22 mouse cellular contexts compared by ENCODE assay signal in the genomic region with DNA sequence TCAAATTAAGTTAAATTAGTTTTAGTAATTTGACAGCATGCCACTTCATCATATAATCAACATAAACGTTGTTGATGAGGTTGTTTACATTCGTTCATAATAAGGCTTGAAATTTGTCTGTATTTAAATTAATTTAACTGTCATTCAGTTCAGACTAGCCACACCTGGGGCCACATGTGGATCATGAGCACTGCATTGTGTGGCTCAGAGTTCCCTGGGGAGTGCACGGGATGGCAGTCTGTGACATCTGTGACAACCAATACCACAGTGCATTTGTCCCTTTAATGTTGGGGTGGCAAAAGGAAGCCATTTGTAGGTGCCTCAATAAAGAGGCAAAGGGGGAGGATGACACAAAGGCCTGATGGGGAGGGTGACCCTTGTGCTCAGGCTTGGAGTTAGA. TPM values are rescaled to one million over a fixed set of nuclear protein-coding genes. Genes with fewer than 3 reads are reported as not detected.
DNase-seq lines count a peak whose midpoint lies in the region; ATAC-seq and TF ChIP-seq lines count a peak whose summit lies in the region.
"Had no signal": no experiment of that assay in that cellular context is flagged by ENCODE, and none has a peak within 500 bp of the region (broad histone marks: within the 10 kb centered on the region; RNA-seq: fewer than 3 reads in every experiment).

No protein-coding gene starts in this region.

- H3K4me3 ChIP-seq in forebrain, embryonic 10.5 days: no peak overlapping the region
- no peak overlapping the region for H3K4me3 ChIP-seq in forebrain, embryonic 15.5 days
- H3K4me3 ChIP-seq in neural tube, embryonic 13.5 days: no peak overlapping the region
- H3K4me3 ChIP-seq in embryonic fibroblast, embryonic 13.5 days (ENCODE audit: insufficient read depth, low read length): no peak overlapping the region
- H3K4me3 ChIP-seq in midbrain, embryonic 13.5 days (replicated peaks): no peak overlapping the region
- no peak overlapping the region for H3K4me3 ChIP-seq in intestine, embryonic 16.5 days (ENCODE audit: low read length)
- H3K4me3 ChIP-seq: embryonic facial prominence, embryonic 13.5 days; heart, embryonic 13.5 days had no signal

- H3K9me3 ChIP-seq in forebrain, embryonic 10.5 days: no peaks in the 10 kb centered on the region
- H3K9me3 ChIP-seq in forebrain, embryonic 15.5 days: no peaks in the 10 kb centered on the region
- no peaks in the 10 kb centered on the region for H3K9me3 ChIP-seq in neural tube, embryonic 13.5 days
- H3K9me3 ChIP-seq in midbrain, embryonic 13.5 days: no peaks in the 10 kb centered on the region
- no peaks in the 10 kb centered on the region for H3K9me3 ChIP-seq in intestine, embryonic 16.5 days (ENCODE audit: control insufficient read depth, low read length)
- H3K9me3 ChIP-seq: embryonic facial prominence, embryonic 13.5 days; heart, embryonic 13.5 days; hindbrain, embryonic 13.5 days had no signal

- peaks cover 50% of the 10 kb centered on the region for H3K36me3 ChIP-seq in forebrain, embryonic 10.5 days (replicated peaks)
- H3K36me3 ChIP-seq in forebrain, embryonic 15.5 days: peaks cover 9% of the 10 kb centered on the region; the same call in 1 of the 2 replicates
- peaks cover 21% of the 10 kb centered on the region; the same call in 1 of the 2 replicates for H3K36me3 ChIP-seq in neural tube, embryonic 13.5 days
- peaks cover 21% of the 10 kb centered on the region for H3K36me3 ChIP-seq in midbrain, embryonic 13.5 days
- peaks cover 3% of the 10 kb centered on the region; the same call in 1 of the 2 replicates for H3K36me3 ChIP-seq in intestine, embryonic 16.5 days (ENCODE audit: control insufficient read depth, insufficient read depth, low read length)

- no peak overlapping the region for H3K9ac ChIP-seq in forebrain, embryonic 15.5 days (replicated peaks)
- no peak overlapping the region for H3K9ac ChIP-seq in neural tube, embryonic 13.5 days
- H3K9ac ChIP-seq in midbrain, embryonic 13.5 days (replicated peaks): no peak overlapping the region
- H3K9ac ChIP-seq in intestine, embryonic 16.5 days (ENCODE audit: low read depth, low read length): no peak overlapping the region
- H3K9ac ChIP-seq: embryonic facial prominence, embryonic 13.5 days; heart, embryonic 13.5 days had no signal

- 59% methylated on average over 3 of the region's 3 CpGs for WGBS in forebrain, embryonic 10.5 days
- 41% methylated on average over 3 of the region's 3 CpGs for WGBS in forebrain, embryonic 15.5 days
- WGBS in neural tube, embryonic 13.5 days: 11% methylated on average over 3 of the region's 3 CpGs
- WGBS in midbrain, embryonic 13.5 days: 41% methylated on average over 3 of the region's 3 CpGs
- 51% methylated on average over 3 of the region's 3 CpGs for WGBS in intestine, embryonic 16.5 days

- TF ChIP-seq POLR2A in embryonic fibroblast, embryonic 13.5 days (IDR thresholded peaks at IDR 0.05; ENCODE audit: low read depth, low read length): no peak

- no peak for DNase-seq in forebrain, embryonic 10.5 days (ENCODE audit: extremely low spot score, low spot score)
- DNase-seq in neural tube, embryonic 10.5 days (ENCODE audit: extremely low spot score, low spot score): no peak
- DNase-seq: adrenal gland, adult 8-10 months; B cell, adult 2 months; cerebellum, adult 11 months; cerebellum, adult 8-10 months; cerebellum, postnatal 14 days; gastrocnemius, postnatal 36 days; heart, adult 11 months; heart, postnatal 36 days had no signal

- no peak overlapping the region for H3K4me2 ChIP-seq in forebrain, embryonic 15.5 days (replicated peaks)
- no peak overlapping the region for H3K4me2 ChIP-seq in neural tube, embryonic 13.5 days
- H3K4me2 ChIP-seq in midbrain, embryonic 13.5 days (replicated peaks): no peak overlapping the region
- H3K4me2 ChIP-seq in intestine, embryonic 16.5 days (ENCODE audit: low read depth, low read length): no peak overlapping the region
- H3K4me2 ChIP-seq: embryonic facial prominence, embryonic 13.5 days had no signal

- no peak for TF ChIP-seq CTCF in embryonic fibroblast, embryonic 13.5 days (IDR thresholded peaks at IDR 0.05; ENCODE audit: borderline replicate concordance, insufficient read depth, low read length)

- H3K27ac ChIP-seq in forebrain, embryonic 10.5 days: 0 out of 2 replicates have a peak overlapping the region, but pooled peaks have one; percentile 21
- H3K27ac ChIP-seq in forebrain, embryonic 15.5 days (replicated peaks): no peak overlapping the region
- H3K27ac ChIP-seq in neural tube, embryonic 13.5 days (replicated peaks): peak overlapping the region; percentile 46; the same call in 1 of the 2 replicates
- H3K27ac ChIP-seq in embryonic fibroblast, embryonic 13.5 days (ENCODE audit: insufficient read depth, low read length): 0 out of 2 replicates have a peak overlapping the region, but pooled peaks have one; percentile 1
- H3K27ac ChIP-seq in midbrain, embryonic 13.5 days: no peak overlapping the region
- no peak overlapping the region for H3K27ac ChIP-seq in intestine, embryonic 16.5 days (ENCODE audit: low read length)
- H3K27ac ChIP-seq: embryonic facial prominence, embryonic 13.5 days had no signal

- no peak for ATAC-seq in forebrain, embryonic 15.5 days (replicated peaks)
- no peak for ATAC-seq in neural tube, embryonic 13.5 days (ENCODE audit: low read depth)
- no peak for ATAC-seq in midbrain, embryonic 13.5 days
- ATAC-seq in intestine, embryonic 16.5 days: no peak
- ATAC-seq: CD4-positive, CD25-positive, alpha-beta regulatory T cell, adult 4 months; intestine, postnatal 0 days had no signal

- H3K27me3 ChIP-seq in forebrain, embryonic 10.5 days (ENCODE audit: poor library complexity, severe bottlenecking): no peaks in the 10 kb centered on the region
- H3K27me3 ChIP-seq in forebrain, embryonic 15.5 days: no peaks in the 10 kb centered on the region
- no peaks in the 10 kb centered on the region for H3K27me3 ChIP-seq in neural tube, embryonic 13.5 days
- H3K27me3 ChIP-seq in midbrain, embryonic 13.5 days: no peaks in the 10 kb centered on the region
- H3K27me3 ChIP-seq in intestine, embryonic 16.5 days (replicated peaks; ENCODE audit: control insufficient read depth, insufficient read depth, low read length): no peaks in the 10 kb centered on the region
- H3K27me3 ChIP-seq: embryonic facial prominence, embryonic 13.5 days; heart, embryonic 13.5 days; hindbrain, embryonic 13.5 days had no signal

- peaks cover 30% of the 10 kb centered on the region for H3K4me1 ChIP-seq in forebrain, embryonic 10.5 days
- peaks cover 19% of the 10 kb centered on the region for H3K4me1 ChIP-seq in forebrain, embryonic 15.5 days
- peaks cover 34% of the 10 kb centered on the region for H3K4me1 ChIP-seq in neural tube, embryonic 13.5 days (replicated peaks)
- peaks cover 11% of the 10 kb centered on the region for H3K4me1 ChIP-seq in embryonic fibroblast, embryonic 13.5 days (ENCODE audit: control insufficient read depth, insufficient read depth, low read length)
- peaks cover 24% of the 10 kb centered on the region for H3K4me1 ChIP-seq in midbrain, embryonic 13.5 days (replicated peaks)
- H3K4me1 ChIP-seq in intestine, embryonic 16.5 days (ENCODE audit: control insufficient read depth, insufficient read depth, low read length): peaks cover 33% of the 10 kb centered on the region

RNA-seq across cellular contexts. Expression of a gene that starts 9.6 kb away (rescaled TPM):
- 64.4 and 68.1 TPM in 2 replicates for polyA plus RNA-seq in forebrain, embryonic 10.5 days (2016; fragmentation: Nextera tagmentation; extraction: Ambion mirVana)
- 105 TPM in 2 replicates for polyA plus RNA-seq in forebrain, embryonic 15.5 days (2015; fragmentation: Nextera tagmentation; extraction: Ambion mirVana)
- polyA plus RNA-seq in neural tube, embryonic 13.5 days (2015; fragmentation: Nextera tagmentation; extraction: Ambion mirVana): 77.6 and 89.9 TPM in 2 replicates
- polyA plus RNA-seq in embryonic fibroblast, embryonic 13.5 days (2011; ENCODE audit: insufficient read length, low read depth, missing spikeins): 53.9 and 54.2 TPM in 2 replicates
- polyA plus RNA-seq in midbrain, embryonic 13.5 days (2015; fragmentation: Nextera tagmentation; extraction: Ambion mirVana): 88.1 and 91.0 TPM in 2 replicates
- polyA plus RNA-seq in intestine, embryonic 16.5 days (2015; fragmentation: Nextera tagmentation; extraction: Ambion mirVana): 66.8 and 71.3 TPM in 2 replicates

RNA-seq across cellular contexts. Expression of a gene that starts 29.7 kb away (rescaled TPM):
- polyA plus RNA-seq in forebrain, embryonic 10.5 days (2016; fragmentation: Nextera tagmentation; extraction: Ambion mirVana): 0.34 TPM in 1 of 2 replicates, not detected in the other
- 1.5 and 2.0 TPM in 2 replicates for polyA plus RNA-seq in forebrain, embryonic 15.5 days (2015; fragmentation: Nextera tagmentation; extraction: Ambion mirVana)
- polyA plus RNA-seq in neural tube, embryonic 13.5 days (2015; fragmentation: Nextera tagmentation; extraction: Ambion mirVana): 0.57 and 0.68 TPM in 2 replicates
- polyA plus RNA-seq in embryonic fibroblast, embryonic 13.5 days (2011; ENCODE audit: insufficient read length, low read depth, missing spikeins): not detected in 2 replicates
- polyA plus RNA-seq in midbrain, embryonic 13.5 days (2015; fragmentation: Nextera tagmentation; extraction: Ambion mirVana): 1.6 and 3.4 TPM in 2 replicates
- 0.76 and 0.81 TPM in 2 replicates for polyA plus RNA-seq in intestine, embryonic 16.5 days (2015; fragmentation: Nextera tagmentation; extraction: Ambion mirVana)
- polyA plus RNA-seq: CD4-positive, CD25-positive, alpha-beta regulatory T cell, adult 4 months; G1E; heart, embryonic 13.5 days; heart, postnatal 0 days had no signal

RNA-seq across cellular contexts. Expression of a gene that starts 41.2 kb away (rescaled TPM):
- 19.2 and 19.6 TPM in 2 replicates for polyA plus RNA-seq in forebrain, embryonic 10.5 days (2016; fragmentation: Nextera tagmentation; extraction: Ambion mirVana)
- polyA plus RNA-seq in forebrain, embryonic 15.5 days (2015; fragmentation: Nextera tagmentation; extraction: Ambion mirVana): 35.6 and 37.9 TPM in 2 replicates
- polyA plus RNA-seq in neural tube, embryonic 13.5 days (2015; fragmentation: Nextera tagmentation; extraction: Ambion mirVana): 32.0 and 32.5 TPM in 2 replicates
- polyA plus RNA-seq in embryonic fibroblast, embryonic 13.5 days (2011; ENCODE audit: insufficient read length, low read depth, missing spikeins): 38.1 and 48.9 TPM in 2 replicates
- polyA plus RNA-seq in midbrain, embryonic 13.5 days (2015; fragmentation: Nextera tagmentation; extraction: Ambion mirVana): 31.6 and 39.1 TPM in 2 replicates
- polyA plus RNA-seq in intestine, embryonic 16.5 days (2015; fragmentation: Nextera tagmentation; extraction: Ambion mirVana): 11.8 and 15.5 TPM in 2 replicates

Comparison
In these comparisons a context has a peak if more than half of its experiments do, and no peak if none do; other contexts are left out.
1. H3K27ac ChIP-seq: peak in forebrain, embryonic 10.5 days (single experiment), neural tube, embryonic 13.5 days (single experiment) and embryonic fibroblast, embryonic 13.5 days (single experiment); none in forebrain, embryonic 15.5 days (single experiment), midbrain, embryonic 13.5 days (single experiment) and intestine, embryonic 16.5 days (single experiment).